Mouse (Mus musculus) lung, postnatal 0 days (tissue): ENCODE measurements around the gene Fzd10.

Experiments used
- CTCF ChIP-seq: IDR thresholded peaks from 2 replicates; pipeline ENCODE4 v1.5.1; 2016; ENCODE audit warnings: antibody characterized with exemption, mild to moderate bottlenecking
- EP300 ChIP-seq: IDR thresholded peaks from 2 replicates; pipeline ENCODE4 v1.6.1; 2016; ENCODE audit warnings: antibody characterized with exemption, mild to moderate bottlenecking, control low read depth

GRCm38 (mm10) chr5:128580931-128581330, 19.7 kb upstream of the Fzd10 start:
- TF ChIP-seq CTCF (no peak), EP300 (no peak)
